Mouse (Mus musculus): ENCODE data around the gene Mrpl39.

The Mrpl39 gene

DNA sequence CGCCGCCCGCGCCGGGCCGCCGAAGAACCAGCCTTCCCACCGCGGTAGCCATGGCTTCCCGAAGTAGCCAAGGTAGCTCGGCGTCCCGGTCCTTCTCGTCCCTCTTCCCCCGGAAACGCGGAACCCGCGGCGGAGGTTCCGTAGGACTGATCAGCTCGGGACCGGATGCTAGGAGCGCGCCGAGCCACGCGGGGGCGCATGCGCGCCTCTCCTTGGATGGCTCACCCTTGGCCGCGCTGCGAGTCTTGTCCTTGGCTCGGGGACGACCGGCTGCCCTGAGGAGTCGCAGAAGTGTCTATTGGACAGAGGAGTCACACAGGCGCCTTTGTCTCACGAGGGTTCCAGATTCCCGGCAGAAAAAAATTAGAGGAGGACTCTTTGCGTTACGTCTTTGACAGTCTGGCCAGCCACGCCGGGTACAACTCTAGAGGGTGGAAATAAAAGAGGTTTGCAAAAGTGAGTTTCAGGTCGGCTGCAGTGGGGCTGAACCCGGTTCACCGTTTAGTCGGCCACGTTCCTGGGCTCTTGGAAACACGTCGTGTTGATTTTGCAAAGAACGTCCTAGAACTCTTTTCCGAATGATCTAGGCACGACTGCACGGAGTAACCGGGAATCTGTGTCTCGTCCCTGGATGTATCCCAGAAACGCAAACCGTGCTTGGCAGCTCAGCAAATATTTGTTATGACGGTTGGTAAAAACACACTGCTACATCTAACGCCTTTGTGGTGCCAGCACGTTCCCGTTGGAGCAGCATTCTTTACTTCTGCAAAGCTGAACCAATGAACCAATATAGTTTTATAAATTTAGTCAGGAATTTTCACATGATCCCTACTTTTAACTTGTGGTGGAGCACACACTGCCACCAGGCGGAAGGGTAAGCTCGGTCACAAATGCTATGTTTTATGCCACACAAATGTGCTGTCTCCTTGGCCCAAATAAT is at the start of gene Mrpl39:
TSS of gene Mrpl39 (minus strand) at position 577 of the 940 bp plus-strand sequence.
- DNase-seq (ENCODE audit: low read depth), result peak; percentile 98

DNA sequence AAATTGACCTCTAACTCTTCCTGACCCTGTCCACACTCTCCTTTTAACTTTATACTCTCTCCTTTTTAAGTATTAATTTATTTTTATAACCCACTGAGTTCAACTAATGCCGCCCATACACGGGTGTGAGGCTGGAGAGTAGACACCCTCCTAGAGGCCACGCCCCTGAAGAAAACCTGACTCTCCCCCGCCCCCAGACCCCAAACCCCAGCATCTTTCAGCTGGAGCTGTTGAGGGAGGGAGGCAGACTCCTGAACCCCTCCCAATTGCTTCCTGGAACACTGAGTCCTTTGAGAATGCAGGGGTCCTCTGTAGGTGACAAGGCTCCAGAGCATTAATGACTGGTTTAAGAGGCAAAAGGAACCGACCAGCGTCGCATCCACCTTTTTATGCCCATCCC is 49.4 kb upstream of the Mrpl39 start:
- no peak for DNase-seq (ENCODE audit: low read depth)

DNA sequence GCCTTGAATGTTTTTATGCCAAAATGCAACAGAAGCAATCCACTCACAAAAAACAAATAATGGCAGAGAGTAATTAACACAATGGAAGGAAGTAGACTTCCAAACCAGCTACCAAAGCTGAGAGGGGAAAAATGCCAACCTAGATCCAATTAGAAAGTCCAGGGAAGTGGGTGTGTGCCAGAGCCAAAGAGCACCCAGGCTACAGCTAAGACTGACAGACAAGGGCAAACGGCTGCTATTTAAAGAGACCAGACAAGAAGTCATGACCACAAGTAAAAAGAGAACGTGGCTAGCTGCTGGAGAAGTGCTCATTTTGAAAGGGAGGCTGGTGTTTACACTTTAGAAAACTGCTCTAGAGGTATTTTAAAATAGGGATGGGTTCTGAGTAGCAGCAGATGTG is 47.7 kb upstream of the Mrpl39 start:
- DNase-seq (ENCODE audit: low read depth), result no peak

DNA sequence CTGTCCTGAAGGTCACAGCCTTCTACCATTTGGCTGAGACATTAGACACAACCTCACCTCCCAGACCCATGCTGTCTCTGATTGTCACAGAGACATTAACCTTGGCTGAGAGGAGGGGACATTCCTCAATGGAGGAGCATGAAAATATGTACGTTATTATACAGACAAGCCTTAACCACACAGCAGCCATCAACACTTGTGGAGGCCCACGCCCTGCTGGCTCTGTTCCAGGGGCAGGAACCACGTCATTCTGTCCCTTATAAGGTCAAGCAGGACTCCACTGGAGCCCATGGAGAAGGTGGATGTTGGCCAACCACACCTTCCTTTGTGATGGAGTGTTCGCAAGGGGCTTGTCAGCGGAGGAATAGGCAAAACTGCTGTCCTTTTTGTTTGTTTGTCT is 44.2 kb upstream of the Mrpl39 start:
- no peak for DNase-seq (ENCODE audit: low read depth)

DNA sequence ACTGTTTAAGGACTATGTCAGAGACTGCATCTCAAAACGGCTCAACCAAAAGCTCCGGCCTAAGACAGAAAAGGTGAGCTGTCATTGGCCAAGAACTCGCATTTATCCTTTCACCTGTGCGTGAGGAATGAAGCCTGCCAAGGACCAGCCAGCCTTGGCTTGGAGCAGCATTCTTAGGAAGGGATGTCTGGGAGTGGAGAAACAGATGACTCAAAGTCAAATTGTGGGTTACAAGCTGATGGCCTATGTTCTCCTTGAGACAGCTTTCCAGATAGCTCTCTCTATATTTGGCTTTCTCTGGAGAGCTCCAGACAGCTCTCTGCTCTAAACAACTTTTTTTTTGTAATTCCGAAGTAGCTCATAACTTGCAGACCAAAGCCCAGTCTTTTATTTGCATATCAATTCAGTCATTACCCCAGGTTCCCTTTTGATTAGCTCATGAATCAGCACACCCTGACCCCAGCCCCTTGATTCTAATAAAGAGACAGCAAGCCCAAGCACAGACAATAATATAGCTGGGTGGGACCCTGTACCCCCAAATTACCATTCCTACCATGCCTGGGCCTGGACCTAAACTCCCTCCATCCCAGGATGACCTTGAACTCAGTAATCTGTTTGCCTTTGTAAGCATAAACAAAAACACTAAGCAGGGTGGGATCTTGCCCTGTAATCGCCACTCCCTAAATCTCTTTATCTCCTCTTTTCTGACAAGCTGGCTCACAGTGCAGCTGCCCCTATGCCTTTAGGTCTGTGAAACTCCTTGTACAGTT is 43.5 kb upstream of the Mrpl39 start:
- DNase-seq (ENCODE audit: low read depth), result no peak

DNA sequence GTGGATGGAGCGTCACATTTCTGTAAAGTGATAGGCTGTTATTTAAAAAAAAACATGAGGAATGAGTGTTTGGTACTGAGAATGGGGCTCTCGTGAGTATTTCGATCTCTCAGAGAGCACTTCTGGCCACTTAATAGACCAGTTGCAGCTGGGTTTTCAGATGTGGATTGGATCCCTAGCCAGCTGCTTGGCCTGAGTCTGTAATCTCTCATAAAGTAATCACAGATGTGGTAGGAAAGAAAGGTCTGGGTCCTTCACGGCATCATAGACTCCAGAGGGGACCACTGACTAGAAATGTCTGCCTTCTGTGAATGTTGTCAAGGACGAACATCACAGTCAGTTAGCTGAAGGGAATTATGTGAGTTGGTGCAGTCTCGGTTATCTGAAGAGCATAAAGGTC is 42.9 kb upstream of the Mrpl39 start:
- DNase-seq (ENCODE audit: low read depth), result no peak

DNA sequence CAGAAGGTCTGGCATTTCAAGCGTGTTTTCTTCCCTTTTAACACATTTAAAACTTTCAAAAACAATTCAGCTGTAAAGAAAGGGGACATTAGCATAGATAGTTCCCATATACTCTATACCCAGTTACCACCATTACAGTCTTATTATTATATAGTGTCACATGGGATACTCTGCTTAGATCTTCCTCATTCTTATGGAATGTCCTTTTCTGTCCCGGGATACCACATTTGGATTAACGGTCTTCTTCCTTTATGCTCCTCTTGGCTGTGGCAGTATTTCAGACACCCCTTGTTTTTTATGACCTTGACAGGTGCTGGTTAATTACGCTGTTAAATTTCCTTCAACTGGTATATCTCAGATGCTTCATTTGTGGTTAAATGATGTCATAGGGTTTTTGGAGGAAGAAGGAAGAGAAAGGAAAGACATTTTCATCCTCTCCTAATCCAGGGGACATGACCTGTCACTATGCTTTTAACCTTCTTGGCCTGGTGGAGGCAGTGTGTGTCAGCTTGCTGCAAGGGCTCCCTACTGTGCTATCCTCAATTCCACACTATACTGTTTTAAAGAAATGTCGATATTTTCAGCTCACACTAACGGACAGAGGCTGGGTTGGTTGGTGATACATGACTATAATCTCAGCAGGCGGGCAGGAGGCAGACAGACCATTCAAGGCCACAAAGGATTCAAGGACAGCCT is 40.7 kb upstream of the Mrpl39 start:
- no peak for DNase-seq (ENCODE audit: low read depth)

DNA sequence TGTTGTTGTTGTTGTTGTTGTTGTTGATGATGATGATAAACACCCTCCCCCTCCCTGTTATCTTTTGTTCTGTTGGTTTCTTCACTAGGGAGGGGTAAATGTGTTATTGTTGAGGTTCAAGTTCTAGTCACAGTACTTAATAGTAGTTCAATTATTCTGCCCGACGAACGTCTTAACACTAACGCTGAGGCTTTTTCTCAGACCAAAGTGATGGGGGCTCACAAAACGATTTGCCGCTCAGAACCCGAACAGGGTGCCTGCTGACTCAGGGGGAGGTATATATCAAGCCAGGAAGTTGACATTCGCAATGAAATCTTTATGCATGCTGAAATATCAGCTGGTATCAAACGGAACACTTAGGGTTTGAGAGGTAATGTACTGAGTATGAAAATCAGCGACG is 39.8 kb upstream of the Mrpl39 start:
- no peak for DNase-seq (ENCODE audit: low read depth)

DNA sequence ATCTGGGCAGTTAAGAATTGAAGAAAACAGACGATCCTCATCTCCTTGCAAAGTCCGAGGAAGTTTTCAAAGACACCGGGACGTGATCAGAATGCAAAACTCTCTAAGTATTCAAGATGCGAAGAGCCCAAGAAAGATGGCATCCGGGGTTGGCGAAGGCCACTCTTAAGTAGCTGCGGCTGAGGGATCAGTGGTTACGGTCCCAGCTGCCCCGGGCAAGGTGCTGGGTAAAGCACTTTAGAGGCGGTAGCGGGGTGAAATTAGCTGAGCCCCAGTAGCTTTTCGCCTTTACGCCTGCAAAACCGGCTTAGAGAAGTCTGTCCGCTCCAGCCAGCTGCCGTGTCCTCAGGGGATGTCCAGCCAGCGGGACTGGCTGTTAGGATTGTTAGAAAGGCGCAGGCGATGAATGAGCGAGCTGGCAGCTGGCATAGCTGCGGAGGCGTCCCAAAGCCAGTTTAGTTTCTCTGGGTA is 39.3 kb upstream of the Mrpl39 start:
- no peak for DNase-seq (ENCODE audit: low read depth)

DNA sequence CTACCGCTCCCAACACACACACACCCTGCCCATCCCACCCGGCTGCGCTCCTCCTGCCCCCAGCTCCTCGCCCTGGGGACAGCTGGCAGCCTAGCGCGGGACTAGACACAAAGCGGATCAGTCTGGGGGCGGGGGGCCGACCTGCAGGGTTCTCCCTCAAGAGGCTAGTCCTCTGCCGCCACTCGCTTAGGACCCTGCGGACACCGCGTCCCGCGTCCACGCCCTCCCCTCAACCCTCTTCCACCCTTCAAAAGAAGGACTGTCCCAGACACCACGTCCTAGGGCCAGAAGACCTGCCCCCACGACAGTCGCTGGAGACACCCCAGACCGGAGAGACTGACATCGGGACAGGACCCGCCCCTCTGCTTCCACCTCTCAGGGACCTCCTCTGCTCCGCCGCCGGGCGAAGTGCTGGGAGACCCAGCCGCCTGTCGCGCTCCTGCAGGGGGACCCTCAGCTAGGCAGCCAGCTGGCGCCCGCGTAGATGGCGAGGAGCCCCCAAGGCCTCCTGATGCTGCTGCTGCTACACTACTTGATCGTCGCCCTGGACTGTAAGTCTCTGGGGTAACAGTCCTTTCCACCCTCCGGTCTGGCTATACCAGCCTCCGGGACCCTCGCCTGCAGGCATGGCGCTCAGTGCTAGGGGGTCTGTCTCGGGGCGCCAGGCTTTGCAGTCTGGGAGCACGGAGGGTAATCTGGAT is 38.6 kb upstream of the Mrpl39 start, which contains the start of gene Jam2:
TSS of gene Jam2 (plus strand) at position 121 of the 701 bp plus-strand sequence.
- no peak for DNase-seq (ENCODE audit: low read depth)

DNA sequence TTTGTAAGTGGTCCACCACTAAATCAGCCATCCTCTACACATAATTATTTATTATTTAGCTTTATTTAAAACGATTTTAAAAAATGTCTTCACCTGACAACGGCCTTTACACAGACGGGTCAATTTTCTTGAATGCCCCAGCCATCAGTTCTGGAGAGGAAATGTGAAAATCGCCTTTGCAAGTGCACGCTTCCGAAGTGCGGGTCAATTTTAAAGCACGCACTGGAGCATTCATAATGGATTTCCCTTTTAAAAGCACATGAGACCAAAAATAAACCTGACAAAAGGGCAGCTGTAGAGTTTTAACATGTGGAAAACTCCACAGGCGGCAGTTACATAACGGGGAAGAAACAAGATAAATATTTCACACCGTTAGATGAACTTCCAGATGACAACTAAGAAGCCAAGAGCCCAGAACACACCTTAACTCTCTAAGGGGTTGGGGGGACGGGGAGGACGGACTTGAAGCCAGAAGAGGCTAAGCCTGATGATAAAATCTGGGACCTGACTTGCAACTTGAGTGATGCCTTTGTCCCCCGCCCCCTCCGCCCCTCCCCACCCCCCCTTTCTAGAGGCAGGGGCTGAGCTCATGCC is 37.8 kb upstream of the Mrpl39 start:
- DNase-seq (ENCODE audit: low read depth), result no peak

DNA sequence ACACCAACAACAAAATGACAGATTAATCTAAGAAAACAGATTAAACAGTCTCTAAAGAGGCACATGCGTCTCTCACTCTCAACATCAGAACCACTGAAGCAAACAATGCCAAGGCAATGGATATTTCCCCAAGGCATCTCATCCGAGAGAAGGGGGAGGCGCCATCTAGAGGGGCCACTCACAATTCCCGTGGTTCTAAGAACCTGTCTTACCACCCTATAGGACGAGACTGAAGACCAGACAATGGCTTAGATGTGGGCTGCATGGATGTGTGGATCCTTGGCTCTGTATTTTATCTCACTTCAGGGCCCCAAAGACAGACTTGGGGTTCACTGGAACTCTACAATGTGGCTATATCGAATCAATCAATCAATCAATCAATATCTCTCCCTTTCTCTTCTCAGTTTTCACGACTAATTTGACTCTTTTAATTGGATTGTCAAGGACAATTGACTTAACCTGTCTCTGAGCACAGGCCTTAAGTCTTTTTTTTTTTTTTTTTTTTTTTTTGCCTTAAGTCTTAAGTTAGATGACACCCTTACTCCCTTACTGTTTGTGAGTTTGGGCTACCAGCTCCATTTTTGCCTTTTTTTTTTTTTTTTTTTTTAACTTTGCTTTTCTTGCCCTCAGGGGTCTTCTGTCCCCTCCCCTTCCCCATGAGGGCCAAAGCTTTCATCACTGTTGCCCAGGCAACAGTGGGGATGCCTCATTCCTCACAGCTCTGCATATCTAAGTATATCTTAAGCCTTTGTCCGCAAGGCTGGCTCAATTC is 37.1 kb upstream of the Mrpl39 start:
- no peak for DNase-seq (ENCODE audit: low read depth)

DNA sequence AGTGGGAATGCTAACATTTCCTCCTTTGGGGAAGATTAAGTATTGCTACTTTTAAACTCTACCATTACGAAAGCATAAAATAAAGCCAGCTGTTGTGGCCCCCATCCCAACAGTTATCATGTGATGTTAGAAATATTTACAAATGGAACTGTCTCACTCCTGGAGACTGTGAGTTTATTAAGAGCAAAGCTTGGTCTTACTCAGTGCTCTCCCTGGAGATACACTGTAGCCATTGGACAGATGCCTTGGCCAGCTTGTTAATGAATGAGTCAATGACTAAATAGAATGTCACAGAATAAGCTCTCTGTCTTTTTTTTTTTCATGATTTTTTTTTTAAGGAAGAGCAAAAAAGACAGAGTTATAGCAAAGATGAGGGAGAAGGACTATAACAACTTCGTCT is 35.9 kb upstream of the Mrpl39 start:
- no peak for DNase-seq (ENCODE audit: low read depth)

DNA sequence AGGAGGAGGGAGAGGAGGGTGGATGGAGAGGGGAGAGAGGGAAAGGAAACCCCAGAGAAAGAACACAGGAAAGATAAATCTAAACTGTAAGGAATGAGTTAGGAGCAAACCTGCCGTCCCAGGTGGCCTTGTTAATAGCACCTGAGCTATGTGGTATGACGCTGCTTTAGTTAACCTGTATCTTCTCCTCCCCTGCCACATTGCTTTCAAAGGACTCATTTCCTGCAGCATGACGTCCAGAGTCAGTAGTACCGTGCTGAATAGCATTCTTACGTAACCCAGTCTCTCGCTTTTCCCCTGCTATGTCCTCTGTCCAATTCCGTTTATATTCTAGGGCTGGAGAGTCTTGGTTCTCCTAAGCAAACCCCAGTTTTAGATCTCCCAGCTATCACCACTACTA is 35.3 kb upstream of the Mrpl39 start:
- no peak for DNase-seq (ENCODE audit: low read depth)

DNA sequence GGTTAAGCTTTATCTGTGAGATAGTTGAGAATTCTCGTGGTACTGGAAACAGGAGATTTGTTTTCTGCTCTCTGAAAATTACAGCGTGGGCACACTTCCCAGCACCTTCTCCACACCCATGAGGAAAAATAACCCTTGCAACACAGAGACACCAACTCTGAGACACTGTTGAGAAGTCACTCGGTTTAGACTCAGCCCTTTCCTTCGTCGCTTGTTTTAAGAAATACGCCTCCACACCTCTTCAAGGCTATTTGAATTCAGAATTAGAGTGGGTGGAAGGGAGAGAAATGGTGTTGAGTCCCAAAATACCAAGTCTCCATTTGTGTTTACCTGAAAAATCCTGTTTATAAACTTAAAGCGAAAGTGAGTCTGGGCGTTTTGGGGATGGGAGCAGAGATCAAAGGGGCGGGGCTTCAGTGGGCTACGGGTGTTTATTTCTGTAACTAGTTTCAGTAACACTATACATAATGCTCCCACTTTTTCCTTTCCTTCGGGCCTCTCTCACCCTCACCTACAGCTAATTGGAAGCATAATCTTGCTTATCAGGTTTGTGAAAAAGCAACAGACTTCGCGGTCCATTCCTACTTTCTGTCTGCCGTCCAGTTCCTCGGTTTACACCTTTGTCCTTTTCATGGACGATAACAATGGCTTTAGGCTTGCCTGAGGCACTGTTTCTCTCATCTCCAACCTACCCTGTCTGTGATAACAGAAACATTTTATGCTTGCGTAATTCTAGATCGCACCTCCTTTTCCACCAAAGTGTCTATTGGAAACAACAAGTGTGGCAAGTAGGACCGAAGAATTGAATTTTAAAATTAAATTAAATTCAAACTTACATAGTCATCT is 34.3 kb upstream of the Mrpl39 start:
- no peak for DNase-seq (ENCODE audit: low read depth)

DNA sequence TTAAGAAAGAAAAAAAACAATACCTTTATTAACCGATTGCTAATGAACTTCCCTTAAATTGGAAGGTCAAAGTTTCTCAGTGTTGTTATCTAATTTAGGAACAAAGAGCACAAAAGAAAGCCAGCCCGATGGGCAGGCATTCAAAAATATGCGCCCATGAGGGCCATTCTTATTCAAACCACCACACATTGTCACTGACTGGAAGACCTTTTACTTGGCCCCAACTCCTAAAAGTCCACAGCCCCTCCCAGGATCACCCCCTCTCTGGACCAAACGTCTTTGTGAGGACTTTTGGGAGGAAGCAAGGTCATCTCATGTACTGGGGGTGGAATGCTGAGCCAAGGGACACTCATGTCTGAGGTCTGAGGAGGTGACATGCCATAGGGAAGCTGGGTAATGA is 33.6 kb upstream of the Mrpl39 start:
- DNase-seq (ENCODE audit: low read depth), result no peak

DNA sequence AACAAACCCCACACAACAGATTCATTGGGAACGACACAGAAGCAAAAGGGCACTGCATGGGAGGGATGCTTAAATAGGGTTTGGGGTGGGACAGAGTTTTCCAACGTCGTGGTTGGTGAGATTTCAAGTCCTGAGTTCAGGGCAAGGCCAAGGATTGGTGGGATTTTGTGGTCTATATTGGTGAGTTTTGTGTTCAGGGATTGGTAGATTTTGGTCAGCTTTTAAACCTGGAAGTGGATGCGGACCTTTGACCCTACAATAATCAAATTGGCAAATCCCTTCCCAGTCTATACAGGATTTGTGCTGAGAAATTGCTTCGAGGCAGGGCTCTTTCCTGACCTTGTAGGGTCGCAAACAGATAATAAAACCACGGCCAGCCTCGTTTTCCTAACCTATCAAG is 32.4 kb upstream of the Mrpl39 start:
- no peak for DNase-seq (ENCODE audit: low read depth)

DNA sequence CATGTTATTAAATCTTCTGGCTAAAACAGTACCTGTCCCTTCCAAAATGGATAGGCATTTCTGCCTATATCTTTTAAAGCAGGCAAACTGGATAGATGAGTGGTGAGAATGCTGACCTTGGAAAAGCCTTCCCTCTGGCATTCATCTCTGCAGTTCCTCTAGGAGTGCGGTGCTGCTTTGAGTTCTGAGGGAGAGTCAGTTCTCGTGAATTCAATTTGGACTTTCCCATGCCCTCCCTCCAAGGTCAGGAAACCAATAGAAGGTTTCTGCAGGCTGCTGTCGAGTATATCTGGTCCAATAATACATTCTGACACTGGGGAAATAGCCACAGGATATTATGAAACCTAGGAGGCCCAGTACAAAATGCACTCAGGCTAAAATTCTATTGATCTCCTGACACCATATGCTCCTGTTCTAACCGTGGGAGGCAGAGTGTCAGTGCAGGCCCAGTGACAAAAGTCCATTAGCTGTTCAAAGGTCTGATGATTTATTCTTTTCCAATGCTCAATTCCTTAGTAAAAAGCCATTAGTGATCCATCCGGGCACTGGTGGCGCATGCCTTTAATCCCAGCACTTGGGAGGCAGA is 10.3 kb upstream of the Mrpl39 start:
- DNase-seq (ENCODE audit: low read depth), result no peak
